Mouse (Mus musculus): ENCODE measurements around the gene Foxn3. TPM values are rescaled to one million over a fixed set of nuclear protein-coding genes. Genes with fewer than 3 reads are reported as not detected.

Gene Foxn3
- polyA plus RNA-seq, 1 experiment from 2014 or later = 23.5 TPM

GRCm38 (mm10) chr12:99415538-99415937, 147.8 kb downstream of the Foxn3 start:
- H3K4me2 ChIP-seq (ENCODE audit: low read depth, low read length) = no peak overlapping the region
- no peaks in the 10 kb centered on the region; the same call in 1 of the 2 replicates for H3K4me1 ChIP-seq (ENCODE audit: control insufficient read depth, low read depth, low read length)
- H3K9me3 ChIP-seq (replicated peaks; ENCODE audit: control insufficient read depth, low read length) = no peaks in the 10 kb centered on the region
- H3K27me3 ChIP-seq (ENCODE audit: control insufficient read depth, insufficient read depth, low read depth, low read length) = no peaks in the 10 kb centered on the region
- 65% methylated on average over 5 of the region's 5 CpGs for WGBS (ENCODE audit: insufficient replicate concordance)
- no peak overlapping the region for H3K9ac ChIP-seq (ENCODE audit: low read depth, low read length)
- H3K4me3 ChIP-seq (ENCODE audit: low read depth, low read length) = no peak overlapping the region
- H3K36me3 ChIP-seq (ENCODE audit: control insufficient read depth, insufficient read depth) = no peaks in the 10 kb centered on the region
- no peak overlapping the region for H3K27ac ChIP-seq (ENCODE audit: low read length)
- ATAC-seq (ENCODE audit: low read depth) = no peak

GRCm38 (mm10) chr12:99412496-99412895, 150.9 kb downstream of the Foxn3 start:
- H3K4me3 ChIP-seq (ENCODE audit: low read depth, low read length) = no peak overlapping the region
- H3K9ac ChIP-seq (ENCODE audit: low read depth, low read length) = no peak overlapping the region
- peaks cover 5% of the 10 kb centered on the region for H3K4me1 ChIP-seq (ENCODE audit: control insufficient read depth, low read depth, low read length)
- no peak for ATAC-seq (ENCODE audit: low read depth)
- H3K27me3 ChIP-seq (ENCODE audit: control insufficient read depth, insufficient read depth, low read depth, low read length) = no peaks in the 10 kb centered on the region
- WGBS (ENCODE audit: insufficient replicate concordance) = 68% methylated on average over 3 of the region's 3 CpGs
- H3K4me2 ChIP-seq (ENCODE audit: low read depth, low read length) = no peak overlapping the region
- H3K27ac ChIP-seq (ENCODE audit: low read length) = no peak overlapping the region
- no peaks in the 10 kb centered on the region for H3K9me3 ChIP-seq (replicated peaks; ENCODE audit: control insufficient read depth, low read length)
- no peaks in the 10 kb centered on the region for H3K36me3 ChIP-seq (ENCODE audit: control insufficient read depth, insufficient read depth)

GRCm38 (mm10) chr12:99412034-99412433, 151.3 kb downstream of the Foxn3 start:
- no peak overlapping the region for H3K9ac ChIP-seq (ENCODE audit: low read depth, low read length)
- no peak for ATAC-seq (ENCODE audit: low read depth)
- peaks cover 7% of the 10 kb centered on the region for H3K4me1 ChIP-seq (ENCODE audit: control insufficient read depth, low read depth, low read length)
- no peaks in the 10 kb centered on the region for H3K36me3 ChIP-seq (ENCODE audit: control insufficient read depth, insufficient read depth)
- H3K9me3 ChIP-seq (replicated peaks; ENCODE audit: control insufficient read depth, low read length) = no peaks in the 10 kb centered on the region
- H3K4me2 ChIP-seq (ENCODE audit: low read depth, low read length) = no peak overlapping the region
- H3K4me3 ChIP-seq (ENCODE audit: low read depth, low read length) = no peak overlapping the region
- no peak overlapping the region for H3K27ac ChIP-seq (ENCODE audit: low read length)
- WGBS (ENCODE audit: insufficient replicate concordance) = 71% methylated on average over 7 of the region's 7 CpGs
- no peaks in the 10 kb centered on the region for H3K27me3 ChIP-seq (ENCODE audit: control insufficient read depth, insufficient read depth, low read depth, low read length)

GRCm38 (mm10) chr12:99408651-99409050, 154.7 kb downstream of the Foxn3 start:
- Histone ChIP-seq H3K36me3 (ENCODE audit: control insufficient read depth, insufficient read depth) (no peaks in the 10 kb centered on the region), H3K9me3 (replicated peaks; ENCODE audit: control insufficient read depth, low read length) (peaks cover under 1% of the 10 kb centered on the region; the same call in 1 of the 2 replicates), H3K27ac (ENCODE audit: low read length) (no peak overlapping the region), H3K4me1 (ENCODE audit: control insufficient read depth, low read depth, low read length) (peaks cover 7% of the 10 kb centered on the region), H3K9ac (ENCODE audit: low read depth, low read length) (no peak overlapping the region), H3K27me3 (ENCODE audit: control insufficient read depth, insufficient read depth, low read depth, low read length) (no peaks in the 10 kb centered on the region), H3K4me2 (ENCODE audit: low read depth, low read length) (no peak overlapping the region), H3K4me3 (ENCODE audit: low read depth, low read length) (no peak overlapping the region)
- ATAC-seq (ENCODE audit: low read depth) = no peak
- 65% methylated on average over 3 of the region's 3 CpGs for WGBS (ENCODE audit: insufficient replicate concordance)

DNA sequence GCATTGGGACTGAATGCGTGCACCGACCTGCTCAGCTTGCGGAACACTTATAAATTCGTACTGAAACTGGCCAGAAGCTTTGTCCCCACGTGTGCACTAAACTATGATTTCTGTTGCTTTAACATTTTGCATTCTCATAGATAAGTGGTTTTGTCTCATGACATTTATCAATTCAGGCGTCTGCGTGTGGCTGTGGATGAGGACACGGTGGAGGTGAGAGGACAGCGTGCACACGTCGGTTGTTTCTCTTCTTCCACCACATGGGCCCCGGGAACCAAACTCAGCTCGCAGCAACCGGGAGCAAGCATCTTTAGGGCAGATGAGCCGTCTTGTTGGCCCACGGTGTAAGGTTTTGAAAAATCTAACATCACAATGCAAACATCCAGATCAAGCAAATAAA, 155.3 kb downstream of the Foxn3 start:
- H3K4me2 ChIP-seq (ENCODE audit: low read depth, low read length) = peak overlapping the region; percentile 58; the same call in 1 of the 2 replicates
- 54% methylated on average over 16 of the region's 16 CpGs for WGBS (ENCODE audit: insufficient replicate concordance)
- no peaks in the 10 kb centered on the region for H3K27me3 ChIP-seq (ENCODE audit: control insufficient read depth, insufficient read depth, low read depth, low read length)

GRCm38 (mm10) chr12:99407318-99407716, 156.1 kb downstream of the Foxn3 start:
- Histone ChIP-seq H3K4me3 (ENCODE audit: low read depth, low read length) (peak overlapping the region; percentile 47), H3K36me3 (ENCODE audit: control insufficient read depth, insufficient read depth) (no peaks in the 10 kb centered on the region), H3K4me2 (ENCODE audit: low read depth, low read length) (peak overlapping the region; percentile 58), H3K27me3 (ENCODE audit: control insufficient read depth, insufficient read depth, low read depth, low read length) (no peaks in the 10 kb centered on the region), H3K9me3 (replicated peaks; ENCODE audit: control insufficient read depth, low read length) (peaks cover 3% of the 10 kb centered on the region; the same call in 1 of the 2 replicates), H3K27ac (ENCODE audit: low read length) (peak overlapping the region; percentile 45; the same call in 1 of the 2 replicates), H3K4me1 (ENCODE audit: control insufficient read depth, low read depth, low read length) (peaks cover 7% of the 10 kb centered on the region), H3K9ac (ENCODE audit: low read depth, low read length) (0 out of 2 replicates have a peak overlapping the region, but pooled peaks have one; percentile 36)
- peak; percentile 53; the same call in 1 of the 2 replicates for ATAC-seq (ENCODE audit: low read depth)
- 56% methylated on average over 6 of the region's 6 CpGs for WGBS (ENCODE audit: insufficient replicate concordance)

More for the DNA sequence above, 155.3 kb downstream of the Foxn3 start:
- Histone ChIP-seq H3K9me3 (replicated peaks; ENCODE audit: control insufficient read depth, low read length) (peaks cover 3% of the 10 kb centered on the region; the same call in 1 of the 2 replicates), H3K9ac (ENCODE audit: low read depth, low read length) (no peak overlapping the region), H3K27ac (ENCODE audit: low read length) (no peak overlapping the region), H3K4me3 (ENCODE audit: low read depth, low read length) (no peak overlapping the region), H3K4me1 (ENCODE audit: control insufficient read depth, low read depth, low read length) (peaks cover 7% of the 10 kb centered on the region), H3K36me3 (ENCODE audit: control insufficient read depth, insufficient read depth) (no peaks in the 10 kb centered on the region)
- ATAC-seq (ENCODE audit: low read depth) = no peak

- H3K9ac ChIP-seq (ENCODE audit: low read depth, low read length) = peak overlapping the region; percentile 36; the same call in 1 of the 2 replicates
- H3K4me2 ChIP-seq (ENCODE audit: low read depth, low read length) = peak overlapping the region; percentile 58
- peak overlapping the region; percentile 45; the same call in 1 of the 2 replicates for H3K27ac ChIP-seq (ENCODE audit: low read length)
- H3K4me1 ChIP-seq (ENCODE audit: control insufficient read depth, low read depth, low read length) = peaks cover 7% of the 10 kb centered on the region
- H3K9me3 ChIP-seq (replicated peaks; ENCODE audit: control insufficient read depth, low read length) = peaks cover 3% of the 10 kb centered on the region; the same call in 1 of the 2 replicates
- 33% methylated on average over 15 of the region's 15 CpGs for WGBS (ENCODE audit: insufficient replicate concordance)
- ATAC-seq (ENCODE audit: low read depth) = no peak
- peak overlapping the region; percentile 47 for H3K4me3 ChIP-seq (ENCODE audit: low read depth, low read length)
- no peaks in the 10 kb centered on the region for H3K36me3 ChIP-seq (ENCODE audit: control insufficient read depth, insufficient read depth)
- no peaks in the 10 kb centered on the region for H3K27me3 ChIP-seq (ENCODE audit: control insufficient read depth, insufficient read depth, low read depth, low read length)
Observed at GRCm38 (mm10) chr12:99406697-99407317, 156.6 kb downstream of the Foxn3 start.

DNA sequence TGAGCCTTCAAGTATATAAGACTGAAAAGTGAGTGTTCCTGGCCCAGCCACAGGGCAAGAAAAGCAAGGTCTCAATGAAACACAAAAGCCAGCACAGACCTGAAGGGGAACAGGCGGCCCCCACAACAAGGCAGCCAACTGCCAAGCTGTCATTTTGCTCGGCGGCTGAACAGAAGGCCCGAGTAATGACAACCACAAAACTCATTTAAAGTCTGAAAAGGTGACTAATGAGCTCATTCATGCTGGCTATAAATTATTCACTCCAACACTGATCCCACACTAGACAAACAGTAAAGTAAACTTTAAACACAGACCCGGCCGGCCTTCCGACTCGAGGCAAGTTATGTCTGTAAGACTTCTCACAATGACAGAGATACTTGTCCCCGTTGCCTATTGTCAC, 157.1 kb downstream of the Foxn3 start:
- peak overlapping the region; percentile 18; the same call in 1 of the 2 replicates for H3K27ac ChIP-seq (ENCODE audit: low read length)
- ATAC-seq (ENCODE audit: low read depth) = no peak

GRCm38 (mm10) chr12:99405401-99405800, 158.0 kb downstream of the Foxn3 start:
- H3K9ac ChIP-seq (ENCODE audit: low read depth, low read length) = no peak overlapping the region
- H3K4me1 ChIP-seq (ENCODE audit: control insufficient read depth, low read depth, low read length) = peaks cover 7% of the 10 kb centered on the region
- 63% methylated on average over 4 of the region's 4 CpGs for WGBS (ENCODE audit: insufficient replicate concordance)
- H3K4me3 ChIP-seq (ENCODE audit: low read depth, low read length) = no peak overlapping the region
- no peak overlapping the region for H3K4me2 ChIP-seq (ENCODE audit: low read depth, low read length)
- H3K27ac ChIP-seq (ENCODE audit: low read length) = no peak overlapping the region
- no peaks in the 10 kb centered on the region for H3K36me3 ChIP-seq (ENCODE audit: control insufficient read depth, insufficient read depth)
- no peaks in the 10 kb centered on the region for H3K27me3 ChIP-seq (ENCODE audit: control insufficient read depth, insufficient read depth, low read depth, low read length)
- H3K9me3 ChIP-seq (replicated peaks; ENCODE audit: control insufficient read depth, low read length) = peaks cover 3% of the 10 kb centered on the region; the same call in 1 of the 2 replicates
- ATAC-seq (ENCODE audit: low read depth) = no peak

More for the DNA sequence above, 157.1 kb downstream of the Foxn3 start:
- H3K27me3 ChIP-seq (ENCODE audit: control insufficient read depth, insufficient read depth, low read depth, low read length) = no peaks in the 10 kb centered on the region
- peaks cover 7% of the 10 kb centered on the region for H3K4me1 ChIP-seq (ENCODE audit: control insufficient read depth, low read depth, low read length)
- H3K4me2 ChIP-seq (ENCODE audit: low read depth, low read length) = peak overlapping the region; percentile 58
- no peaks in the 10 kb centered on the region for H3K36me3 ChIP-seq (ENCODE audit: control insufficient read depth, insufficient read depth)
- H3K9me3 ChIP-seq (replicated peaks; ENCODE audit: control insufficient read depth, low read length) = peaks cover 3% of the 10 kb centered on the region; the same call in 1 of the 2 replicates
- WGBS (ENCODE audit: insufficient replicate concordance) = 47% methylated on average over 9 of the region's 9 CpGs
- peak overlapping the region; percentile 25; the same call in 1 of the 2 replicates for H3K9ac ChIP-seq (ENCODE audit: low read depth, low read length)
- no peak overlapping the region for H3K4me3 ChIP-seq (ENCODE audit: low read depth, low read length)
